In genomic region chr4:134469341-134469796, GRCm38 (mm10) we compare ENCODE assay signal across 8 mouse cellular contexts. TPM values are rescaled to one million over a fixed set of nuclear protein-coding genes. Genes with fewer than 3 reads are reported as not detected.
DNase-seq lines count a peak whose midpoint lies in the region; ATAC-seq and TF ChIP-seq lines count a peak whose summit lies in the region.

No protein-coding gene starts in this region.

- WGBS in intestine, embryonic 14.5 days, result 16% methylated on average over 6 of the region's 6 CpGs
- 7% methylated on average over 6 of the region's 6 CpGs for WGBS in neural tube, embryonic 12.5 days

- no peak for TF ChIP-seq POLR2A in cortical plate, adult 2 months (IDR thresholded peaks at IDR 0.05; ENCODE audit: extremely low read depth, insufficient read depth, low read length)

- H3K36me3 ChIP-seq in intestine, embryonic 14.5 days (ENCODE audit: control insufficient read depth, insufficient read depth, low read length), result peaks cover 36% of the 10 kb centered on the region
- peaks cover 31% of the 10 kb centered on the region for H3K36me3 ChIP-seq in neural tube, embryonic 12.5 days

- H3K4me1 ChIP-seq in cortical plate, adult 2 months (ENCODE audit: control insufficient read depth, insufficient read depth, low read length), result peaks cover 13% of the 10 kb centered on the region
- peaks cover 7% of the 10 kb centered on the region for H3K4me1 ChIP-seq in intestine, embryonic 14.5 days (replicated peaks; ENCODE audit: control insufficient read depth, insufficient read depth, low read length)
- peaks cover 43% of the 10 kb centered on the region for H3K4me1 ChIP-seq in neural tube, embryonic 12.5 days

- DNase-seq in layer of hippocampus, adult 2 months (ENCODE audit: low spot score in 2 of 2), result no peak
- DNase-seq in layer of hippocampus, adult 9-11 months, result no peak
- DNase-seq in intestine, embryonic 14.5 days (ENCODE audit: low spot score), result peak; percentile 58
- DNase-seq in urinary bladder, postnatal 25 days (ENCODE audit: low spot score), result no peak
- DNase-seq in left cerebral cortex, adult 9 months (ENCODE audit: low spot score in 2 of 2), result no peak

- no peak for TF ChIP-seq CTCF in layer of hippocampus, adult 2 months (conservative IDR thresholded peaks at IDR 0.05)
- no peak for TF ChIP-seq CTCF in cortical plate, adult 2 months (IDR thresholded peaks at IDR 0.05; ENCODE audit: extremely low read depth, insufficient read depth, low read length)

- H3K4me3 ChIP-seq in layer of hippocampus, adult 2 months, result peak overlapping the region; percentile 92
- peak overlapping the region; percentile 42 for H3K4me3 ChIP-seq in cortical plate, adult 2 months (ENCODE audit: insufficient read depth, low read length)
- H3K4me3 ChIP-seq in intestine, embryonic 14.5 days (ENCODE audit: low read depth, low read length), result peak overlapping the region; percentile 90
- peak overlapping the region; percentile 96 for H3K4me3 ChIP-seq in neural tube, embryonic 12.5 days

- no peak for ATAC-seq in intestine, embryonic 14.5 days (replicated peaks; ENCODE audit: low FRiP score, low TSS enrichment, low read depth)
- peak; percentile 35 for ATAC-seq in neural tube, embryonic 12.5 days (ENCODE audit: low FRiP score, low read depth)
- ATAC-seq in cerebellum, adult (ENCODE audit: insufficient number of reproducible peaks, low FRiP score, low TSS enrichment), result no peak

- peak overlapping the region; percentile 84 for H3K27ac ChIP-seq in layer of hippocampus, adult 2 months
- no peak overlapping the region for H3K27ac ChIP-seq in cortical plate, adult 2 months (ENCODE audit: insufficient read depth, low read length)
- peak overlapping the region; percentile 87 for H3K27ac ChIP-seq in intestine, embryonic 14.5 days (ENCODE audit: low read depth)
- H3K27ac ChIP-seq in neural tube, embryonic 12.5 days, result peak overlapping the region; percentile 94

- no peaks in the 10 kb centered on the region for H3K27me3 ChIP-seq in intestine, embryonic 14.5 days (replicated peaks; ENCODE audit: control insufficient read depth, insufficient read depth, low read length)
- H3K27me3 ChIP-seq in neural tube, embryonic 12.5 days (replicated peaks), result no peaks in the 10 kb centered on the region

- H3K4me2 ChIP-seq in intestine, embryonic 14.5 days (ENCODE audit: low read length), result peak overlapping the region; percentile 99
- H3K4me2 ChIP-seq in neural tube, embryonic 12.5 days (replicated peaks), result peak overlapping the region; percentile 84

- no peaks in the 10 kb centered on the region for H3K9me3 ChIP-seq in intestine, embryonic 14.5 days (ENCODE audit: control insufficient read depth, low read length)
- H3K9me3 ChIP-seq in neural tube, embryonic 12.5 days, result no peaks in the 10 kb centered on the region

- H3K9ac ChIP-seq in intestine, embryonic 14.5 days (ENCODE audit: low read length), result peak overlapping the region; percentile 96
- H3K9ac ChIP-seq in neural tube, embryonic 12.5 days, result peak overlapping the region; percentile 98

RNA-seq across cellular contexts. Expression of gene Stmn1, which starts 1.2 kb away (rescaled TPM):
- 100 to 1,000 TPM; 362 to 369 TPM for total RNA-seq in layer of hippocampus, adult 2 months (2021)
- 901 and 956 TPM in 2 replicates for polyA plus RNA-seq in cortical plate, adult 2 months (2012; rRNA removed)
- polyA plus RNA-seq in intestine, embryonic 14.5 days (2014; fragmentation: Nextera tagmentation; extraction: Ambion mirVana), result 1,522 and 1,793 TPM in 2 replicates
- 4,894 and 4,994 TPM in 2 replicates for polyA plus RNA-seq in neural tube, embryonic 12.5 days (2016; fragmentation: Nextera tagmentation; extraction: Ambion mirVana)

RNA-seq across cellular contexts. Expression of gene Paqr7, which starts 27.1 kb away (rescaled TPM):
- 10 to 100 TPM; 60.2 to 64.7 TPM for total RNA-seq in layer of hippocampus, adult 2 months (2021)
- polyA plus RNA-seq in cortical plate, adult 2 months (2012; rRNA removed), result 78.7 and 81.5 TPM in 2 replicates
- polyA plus RNA-seq in intestine, embryonic 14.5 days (2014; fragmentation: Nextera tagmentation; extraction: Ambion mirVana), result 1.3 and 2.1 TPM in 2 replicates
- polyA plus RNA-seq in neural tube, embryonic 12.5 days (2016; fragmentation: Nextera tagmentation; extraction: Ambion mirVana), result 7.4 and 8.9 TPM in 2 replicates

RNA-seq across cellular contexts. Expression of gene Aunip, which starts 41.4 kb away (rescaled TPM):
- total RNA-seq in layer of hippocampus, adult 2 months (2021), result under 1 TPM; 0.56 to 0.67 TPM
- polyA plus RNA-seq in cortical plate, adult 2 months (2012; rRNA removed), result 0.23 and 0.31 TPM in 2 replicates
- polyA plus RNA-seq in intestine, embryonic 14.5 days (2014; fragmentation: Nextera tagmentation; extraction: Ambion mirVana), result 7.8 and 8.2 TPM in 2 replicates
- 8.1 and 8.9 TPM in 2 replicates for polyA plus RNA-seq in neural tube, embryonic 12.5 days (2016; fragmentation: Nextera tagmentation; extraction: Ambion mirVana)

Comparison
In these comparisons a context has a peak if more than half of its experiments do, and no peak if none do; other contexts are left out.
1. H3K4me3 ChIP-seq: peak in every context shown above with its lines; median percentile 96 in neural tube, embryonic 12.5 days; 92 in layer of hippocampus, adult 2 months; 90 in intestine, embryonic 14.5 days; 42 in cortical plate, adult 2 months.